In the genomic region with DNA sequence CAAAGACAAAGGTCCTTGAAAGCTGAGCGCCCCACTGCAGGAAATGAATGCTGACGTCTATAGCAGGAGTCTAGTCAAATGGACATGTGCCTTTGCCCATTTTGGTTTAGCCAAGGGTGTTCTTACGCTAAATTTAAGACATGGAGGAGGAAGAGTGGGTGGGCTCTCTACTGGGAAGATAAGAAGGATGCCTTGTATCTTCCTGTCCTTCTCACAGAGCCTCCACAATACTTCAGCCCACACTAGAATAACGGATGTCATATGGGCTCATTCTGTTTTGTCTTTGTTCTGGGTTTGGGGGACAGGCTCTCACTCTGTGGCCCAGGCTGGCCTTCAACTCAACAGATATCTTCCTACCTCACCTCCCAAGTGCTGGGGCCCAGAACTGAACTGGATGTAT, we compare ENCODE assay signal across 25 mouse cellular contexts. TPM values are rescaled to one million over a fixed set of nuclear protein-coding genes. Genes with fewer than 3 reads are reported as not detected.
DNase-seq lines count a peak whose midpoint lies in the region; ATAC-seq lines count a peak whose summit lies in the region.
"Had no signal": no experiment of that assay in that cellular context is flagged by ENCODE, and none has a peak within 500 bp of the region (broad histone marks: within the 10 kb centered on the region; RNA-seq: fewer than 3 reads in every experiment).

No protein-coding gene starts in this region.

- intact Hi-C loops in gastrocnemius, postnatal 36 days (cut with DNase I), result no loop called here

- no peak for DNase-seq in frontal cortex, postnatal 36 days (ENCODE audit: low spot score in 2 of 2)
- peak; percentile 82 for DNase-seq in heart, adult 11 months
- DNase-seq in heart, adult 9 months (ENCODE audit: low spot score in 2 of 2), result no peak
- DNase-seq in right cerebral cortex, adult 2 months (ENCODE audit: low spot score in 2 of 2), result peak; percentile 9 to 20
- no peak for DNase-seq in right cerebral cortex, postnatal 10 days (ENCODE audit: low spot score in 2 of 2)
- peak; percentile 45 for DNase-seq in brain, adult 2 months (ENCODE audit: low read depth, low spot score)
- no peak for DNase-seq in gastrocnemius, postnatal 36 days
- DNase-seq: adrenal gland, adult 8-10 months; adrenal gland, postnatal 14 days; adrenal gland, postnatal 36 days; B cell, adult 2 months; cerebellum, adult 11 months; cerebellum, adult 18-20 months; cerebellum, adult 8-10 months; cerebellum, adult 9-11 months; cerebellum, postnatal 14 days; cerebellum, postnatal 36 days; embryo, embryonic 11 days had no signal

- peak; percentile 77 for ATAC-seq in frontal cortex, adult (ENCODE audit: low TSS enrichment)
- ATAC-seq: activated CD4-positive, CD25-positive, alpha-beta regulatory T cell, adult 4 months; CD4-positive, CD25-positive, alpha-beta regulatory T cell, adult 4 months; forebrain, embryonic 14.5 days; Patski had no signal

RNA-seq across cellular contexts. Expression of a gene that starts 35.8 kb away (rescaled TPM):
- total RNA-seq in gastrocnemius, postnatal 36 days (2021), result 1 to 10 TPM in 1 of 2 experiments, under 1 TPM in 1; 0.77 to 2.8 TPM
- total RNA-seq: CH12.LX; common myeloid progenitor, adult 5-6 weeks had no signal

Comparison
In these comparisons a context has a peak if more than half of its experiments do, and no peak if none do; other contexts are left out.
1. DNase-seq: peak in heart, adult 11 months (single experiment), right cerebral cortex, adult 2 months (2 of 2) and brain, adult 2 months (single experiment); none in frontal cortex, postnatal 36 days (0 of 2), heart, adult 9 months (0 of 2), right cerebral cortex, postnatal 10 days (0 of 2) and gastrocnemius, postnatal 36 days (0 of 2).